Mouse (Mus musculus): ENCODE data around the gene Rab3il1.

Rab3il1 gene

GRCm38 (mm10) chr19:10017637-10018526, 16.4 kb downstream of the Rab3il1 start:
- peak; percentile 43; the same call in 1 of the 2 replicates for TF ChIP-seq GATA4 (IDR thresholded peaks at IDR 0.05; ENCODE audit: insufficient replicate concordance, low read length)

GRCm38 (mm10) chr19:10018527-10018818, 17.0 kb downstream of the Rab3il1 start:
- no peak for TF ChIP-seq GATA4 (IDR thresholded peaks at IDR 0.05; ENCODE audit: insufficient replicate concordance, low read length)

DNA sequence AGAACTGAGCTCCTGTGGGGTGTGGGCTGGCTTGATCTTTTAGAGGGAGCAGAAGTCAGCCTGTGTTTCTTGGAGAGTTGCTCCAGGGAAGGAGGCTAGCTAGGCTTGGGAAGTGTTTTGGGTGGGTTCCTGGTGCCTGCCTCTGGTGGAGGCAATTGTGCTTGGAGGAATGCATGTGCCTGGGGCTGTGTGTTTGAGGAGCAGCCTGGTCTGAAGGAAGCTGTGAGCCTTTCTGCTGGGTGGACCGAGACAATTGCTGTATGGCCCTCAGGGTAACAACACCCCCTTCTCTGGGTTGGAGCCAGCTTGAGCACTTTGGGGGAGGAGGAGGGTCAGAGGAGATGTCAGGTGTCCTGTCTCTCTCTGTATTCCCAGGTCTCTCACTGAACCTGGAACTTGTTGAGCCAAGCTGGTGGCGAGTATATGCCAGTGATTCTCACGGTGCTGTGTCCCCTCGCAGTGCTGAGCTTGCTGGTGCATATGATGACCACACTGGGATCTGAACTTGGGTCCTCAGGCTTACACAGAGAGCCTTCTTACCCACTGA, 17.8 kb downstream of the Rab3il1 start:
- TF ChIP-seq GATA4 (IDR thresholded peaks at IDR 0.05; ENCODE audit: insufficient replicate concordance, low read length), result no peak

GRCm38 (mm10) chr19:10021981-10022380, 20.5 kb downstream of the Rab3il1 start:
- no peak for TF ChIP-seq GATA4 (IDR thresholded peaks at IDR 0.05; ENCODE audit: insufficient replicate concordance, low read length)

GRCm38 (mm10) chr19:10022414-10023303, 21.2 kb downstream of the Rab3il1 start:
- no peak for TF ChIP-seq GATA4 (IDR thresholded peaks at IDR 0.05; ENCODE audit: insufficient replicate concordance, low read length)

- peak; percentile 91; the same call in 1 of the 2 replicates for TF ChIP-seq GATA4 (IDR thresholded peaks at IDR 0.05; ENCODE audit: insufficient replicate concordance, low read length)
Measured at GRCm38 (mm10) chr19:10023304-10023758, 21.9 kb downstream of the Rab3il1 start.

DNA sequence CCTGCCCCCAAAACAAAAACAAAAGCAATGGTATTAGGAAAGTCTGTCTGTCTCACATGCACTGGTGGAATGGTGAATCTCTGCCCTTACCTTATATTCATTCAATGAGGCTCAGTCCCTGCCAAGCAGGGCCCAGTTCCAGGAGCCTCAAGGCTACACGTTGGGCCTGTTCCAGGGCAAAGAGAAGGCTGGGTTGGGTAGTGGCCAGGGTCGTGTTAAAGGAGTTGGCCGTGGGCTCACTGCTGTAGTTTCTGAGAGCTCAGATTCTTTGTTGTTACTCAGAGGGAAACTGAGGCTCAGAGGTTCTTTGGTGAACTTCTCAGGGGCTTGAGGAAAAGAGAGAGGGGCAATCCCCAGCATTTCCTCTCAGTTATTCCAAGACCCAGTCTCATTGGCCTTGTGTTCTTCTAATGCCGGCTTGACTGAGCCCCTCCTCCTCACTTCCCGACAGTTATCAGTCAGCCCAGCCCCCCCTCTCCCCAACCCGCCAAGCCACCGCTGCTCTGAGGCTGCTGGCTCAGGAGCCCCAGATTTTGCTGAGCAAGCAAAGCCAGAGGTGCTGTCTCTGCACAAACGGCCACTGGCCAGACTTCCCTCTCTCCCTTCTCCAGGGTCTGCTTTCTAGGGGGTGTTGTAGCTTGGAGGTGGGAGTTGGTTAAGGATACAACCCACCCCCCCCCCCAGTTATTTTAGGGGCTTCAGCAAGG, 23.9 kb downstream of the Rab3il1 start:
- TF ChIP-seq GATA4 (IDR thresholded peaks at IDR 0.05; ENCODE audit: insufficient replicate concordance, low read length), result peak; percentile 95; the same call in 1 of the 2 replicates

- TF ChIP-seq GATA4 (IDR thresholded peaks at IDR 0.05; ENCODE audit: insufficient replicate concordance, low read length), result no peak
Measured at GRCm38 (mm10) chr19:10029746-10030145, 28.3 kb downstream of the Rab3il1 start.

- no peak for TF ChIP-seq GATA4 (IDR thresholded peaks at IDR 0.05; ENCODE audit: insufficient replicate concordance, low read length)
Measured at GRCm38 (mm10) chr19:10033211-10033973, 31.9 kb downstream of the Rab3il1 start.

- no peak for TF ChIP-seq GATA4 (IDR thresholded peaks at IDR 0.05; ENCODE audit: insufficient replicate concordance, low read length)
Measured at GRCm38 (mm10) chr19:10034356-10034755, 32.9 kb downstream of the Rab3il1 start.

DNA sequence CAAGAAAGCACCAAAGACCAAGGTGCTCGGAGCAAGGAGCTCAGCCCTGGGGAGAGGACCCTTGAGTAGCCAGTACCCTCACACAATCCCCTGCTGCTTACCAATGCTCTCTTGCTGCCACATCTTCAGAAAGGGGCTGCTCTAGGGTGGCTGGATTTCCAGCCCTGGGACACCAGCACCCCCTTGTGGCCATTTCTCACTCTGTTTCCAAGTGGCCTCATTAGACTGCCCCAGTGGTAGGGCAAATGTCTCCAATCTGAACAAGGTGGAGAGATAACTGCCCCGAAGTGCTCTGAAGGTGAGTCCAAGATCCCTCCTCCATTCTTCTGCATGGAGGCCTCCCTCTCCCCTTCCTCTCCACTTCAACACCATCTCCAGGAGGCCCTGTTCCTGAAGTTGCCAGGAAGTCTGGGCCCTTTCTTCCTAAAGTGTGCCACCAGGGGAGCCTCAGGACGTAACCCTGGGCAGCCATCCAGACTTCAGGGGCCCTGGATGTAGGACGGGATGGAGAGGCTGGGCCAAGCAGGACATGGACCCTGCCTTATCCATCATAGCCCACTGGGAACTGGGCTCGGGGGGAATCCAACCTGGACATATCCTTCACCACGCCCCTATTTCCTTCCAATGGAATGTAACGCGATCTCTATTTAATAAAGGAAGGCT, 33.4 kb downstream of the Rab3il1 start:
- TF ChIP-seq GATA4 (IDR thresholded peaks at IDR 0.05; ENCODE audit: insufficient replicate concordance, low read length), result no peak

- TF ChIP-seq GATA4 (IDR thresholded peaks at IDR 0.05; ENCODE audit: insufficient replicate concordance, low read length), result no peak
Measured at GRCm38 (mm10) chr19:10037534-10037933, 36.1 kb downstream of the Rab3il1 start.

DNA sequence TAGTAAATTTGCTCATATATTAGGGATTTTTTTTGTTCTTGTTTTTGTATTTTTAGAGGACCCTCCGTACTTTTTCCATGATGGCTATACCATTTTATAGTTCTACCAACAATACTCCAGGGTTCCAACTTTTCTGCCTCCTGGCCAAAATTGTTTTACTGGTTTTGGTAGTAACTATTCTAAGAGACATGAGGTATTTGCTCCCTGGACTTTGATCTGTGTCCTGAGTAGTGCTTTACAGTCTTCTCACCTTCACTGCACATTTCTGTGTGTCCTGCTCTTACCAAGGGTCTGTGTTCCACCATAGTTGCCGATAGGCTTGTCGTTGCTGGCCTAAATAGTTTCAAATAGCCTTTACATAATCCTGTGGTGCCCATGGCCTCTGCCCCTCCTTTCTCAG, 36.9 kb downstream of the Rab3il1 start:
- no peak for TF ChIP-seq GATA4 (IDR thresholded peaks at IDR 0.05; ENCODE audit: insufficient replicate concordance, low read length)

DNA sequence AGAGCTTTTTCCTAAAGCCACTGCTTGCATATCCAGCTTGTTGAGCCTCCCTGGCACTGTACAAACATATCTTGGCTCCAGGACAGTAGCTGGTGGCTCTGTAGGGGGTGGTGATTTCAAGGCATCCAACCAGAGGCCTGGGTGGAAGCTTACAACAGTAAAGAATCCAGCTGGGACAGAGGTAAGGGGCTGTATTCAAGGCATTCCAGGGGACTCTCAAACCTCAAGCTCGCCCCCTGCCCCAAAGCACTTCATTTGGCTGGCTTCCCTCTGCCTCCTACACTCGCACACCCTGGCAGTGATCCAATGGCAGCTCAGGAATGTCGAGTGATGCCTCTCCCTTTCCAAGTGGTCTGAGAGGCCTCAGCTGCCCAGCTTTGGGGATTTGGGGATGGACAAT, 37.4 kb downstream of the Rab3il1 start:
- TF ChIP-seq GATA4 (IDR thresholded peaks at IDR 0.05; ENCODE audit: insufficient replicate concordance, low read length), result no peak

Measured in liver, adult (tissue).